Mouse (Mus musculus) erythroblast, embryonic 14.5 days (primary cell): ENCODE data around the gene Gemin5.

Experiments used
- GATA1 ChIP-seq: IDR thresholded peaks from 2 replicates; pipeline ENCODE4 v1.6.1; 2012; ENCODE audit warnings: low read length, inconsistent platforms, mixed read lengths
- TAL1 ChIP-seq: IDR thresholded peaks from 3 replicates; pipeline ENCODE4 v1.6.1; 2012; ENCODE audit warnings: low read length, inconsistent platforms, mixed read lengths

DNA sequence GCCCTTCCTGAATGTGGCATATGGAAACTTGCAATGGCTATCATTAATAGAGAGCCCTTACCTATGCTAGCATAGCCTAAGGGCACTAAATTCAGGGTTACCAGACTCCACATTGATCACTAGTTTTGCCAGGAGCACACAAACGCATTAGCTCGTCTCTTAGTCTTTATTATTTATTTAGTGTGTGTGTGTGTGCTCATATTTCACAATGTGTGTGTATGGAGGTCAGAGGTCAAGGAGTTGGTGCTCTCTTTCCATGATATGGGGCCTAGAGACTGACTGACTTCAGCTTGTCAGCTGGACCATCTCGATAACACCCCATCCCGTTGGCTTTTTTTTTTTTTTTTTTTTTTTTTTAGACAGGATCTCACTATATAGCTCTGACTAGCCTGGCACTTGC lies 1.3 kb upstream of the Gemin5 start:
- TF ChIP-seq GATA1, result no peak
- no peak for TF ChIP-seq TAL1
